Mouse (Mus musculus) E14TG2a.4 (cell line): ENCODE measurements around the gene Tex50.
"Not testable (repeated sequence)": the region's sequence is repeated elsewhere in the genome, so short reads cannot be mapped to it uniquely, and the experiment has no call there.

ENCODE experiments used
- H3K27me3 ChIP-seq: 2 replicates; pipeline ENCODE4 v1.6.1; 2014; ENCODE audit warnings: low read length, control low read depth; ENCODE audit not compliant: insufficient read depth
- H3K36me3 ChIP-seq: 2 replicates; pipeline ENCODE4 v1.6.1; 2014; ENCODE audit warnings: low read length, control low read depth; ENCODE audit not compliant: insufficient read depth
- H3K4me1 ChIP-seq: replicated peaks from 2 replicates; pipeline ENCODE4 v1.6.1; 2014; ENCODE audit warnings: low read depth, low read length, control low read depth
- H3K4me3 ChIP-seq: replicated peaks from 2 replicates; pipeline ENCODE4 v1.5.1; 2014; ENCODE audit warnings: mild to moderate bottlenecking, low read length
- H3K9me3 ChIP-seq: 2 replicates; pipeline ENCODE4 v1.6.1; 2014; ENCODE audit warnings: low read length, control low read depth
- CTCF ChIP-seq: conservative IDR thresholded peaks from 2 replicates; pipeline ENCODE4 v1.5.1; 2014; ENCODE audit warnings: low read length
- NANOG ChIP-seq: IDR thresholded peaks from 2 replicates; pipeline ENCODE4 v1.6.1; 2014; ENCODE audit warnings: borderline replicate concordance, low read length, mixed read lengths
- POU5F1 ChIP-seq: IDR thresholded peaks from 2 replicates; pipeline ENCODE4 v1.6.1; 2014; ENCODE audit warnings: low read length, borderline replicate concordance

The Tex50 gene

GRCm38 (mm10) chr1:161159214-161159613, at the start of gene Tex50:
TSS of gene Tex50 (minus strand) at chr1:161159314.
- Histone ChIP-seq H3K9me3 (no peaks in the 10 kb centered on the region), H3K4me1 (peaks cover 46% of the 10 kb centered on the region), H3K27me3 (no peaks in the 10 kb centered on the region), H3K4me3 (0 out of 2 replicates have a peak within 1 kb of the TSS, but pooled peaks have one; percentile 20), H3K36me3 (peaks cover 8% of the 10 kb centered on the region; the same call in 1 of the 2 replicates)
- no peak for TF ChIP-seq CTCF
- no peak for TF ChIP-seq POU5F1
- TF ChIP-seq NANOG, result no peak

GRCm38 (mm10) chr1:161199856-161200255, 40.7 kb upstream of the Tex50 start:
- Histone ChIP-seq H3K4me1 (0 out of 2 replicates have a peak, but pooled peaks cover 3% of the 10 kb centered on the region), H3K4me3 (no peak overlapping the region), H3K36me3 (no peaks in the 10 kb centered on the region), H3K27me3 (no peaks in the 10 kb centered on the region), H3K9me3 (no peaks in the 10 kb centered on the region)
- TF ChIP-seq POU5F1 (no peak), NANOG (no peak), CTCF (no peak)

- not testable (repeated sequence) for H3K27me3 ChIP-seq, H3K4me1 ChIP-seq, H3K9me3 ChIP-seq, H3K36me3 ChIP-seq
- peak overlapping the region; percentile 70; the same call in 1 of the 2 replicates for H3K4me3 ChIP-seq
These were observed 37.2 kb upstream of the Tex50 start for GRCm38 (mm10) chr1:161196364-161196763.

GRCm38 (mm10) chr1:161195541-161196351, 36.6 kb upstream of the Tex50 start:
- Histone ChIP-seq H3K27me3 (no peaks in the 10 kb centered on the region), H3K4me1 (0 out of 2 replicates have a peak, but pooled peaks cover 3% of the 10 kb centered on the region), H3K9me3 (peaks cover 2% of the 10 kb centered on the region; the same call in 1 of the 2 replicates), H3K36me3 (no peaks in the 10 kb centered on the region), H3K4me3 (peak overlapping the region; percentile 70)
- no peak for TF ChIP-seq POU5F1
- TF ChIP-seq CTCF, result peak; percentile 71
- no peak for TF ChIP-seq NANOG

- H3K4me1 ChIP-seq, result 0 out of 2 replicates have a peak, but pooled peaks cover 3% of the 10 kb centered on the region
- no peaks in the 10 kb centered on the region for H3K27me3 ChIP-seq
- no peak overlapping the region for H3K4me3 ChIP-seq
- H3K9me3 ChIP-seq, result peaks cover 13% of the 10 kb centered on the region
- H3K36me3 ChIP-seq, result no peaks in the 10 kb centered on the region
- TF ChIP-seq CTCF (no peak), NANOG (no peak), POU5F1 (no peak)
These were observed 31.3 kb upstream of the Tex50 start for GRCm38 (mm10) chr1:161190253-161190910.

GRCm38 (mm10) chr1:161185431-161185830, 26.3 kb upstream of the Tex50 start:
- H3K4me1 ChIP-seq, result peaks cover 11% of the 10 kb centered on the region
- H3K4me3 ChIP-seq, result no peak overlapping the region
- TF ChIP-seq CTCF (no peak), NANOG (no peak), POU5F1 (no peak)
- no peaks in the 10 kb centered on the region for H3K27me3 ChIP-seq
- H3K9me3 ChIP-seq, result peaks cover 8% of the 10 kb centered on the region
- no peaks in the 10 kb centered on the region for H3K36me3 ChIP-seq

- peaks cover 10% of the 10 kb centered on the region for H3K9me3 ChIP-seq
- H3K27me3 ChIP-seq, result no peaks in the 10 kb centered on the region
- no peaks in the 10 kb centered on the region for H3K36me3 ChIP-seq
- no peak overlapping the region for H3K4me3 ChIP-seq
- peaks cover 13% of the 10 kb centered on the region for H3K4me1 ChIP-seq
- TF ChIP-seq POU5F1 (no peak), NANOG (no peak), CTCF (no peak)
These were observed 24.6 kb upstream of the Tex50 start for GRCm38 (mm10) chr1:161183677-161184076.

GRCm38 (mm10) chr1:161182386-161182785, 23.3 kb upstream of the Tex50 start:
- Histone ChIP-seq H3K4me3 (no peak overlapping the region), H3K9me3 (peaks cover 11% of the 10 kb centered on the region), H3K36me3 (no peaks in the 10 kb centered on the region), H3K27me3 (no peaks in the 10 kb centered on the region), H3K4me1 (peaks cover 13% of the 10 kb centered on the region)
- TF ChIP-seq POU5F1 (no peak), CTCF (no peak), NANOG (no peak)
